Mouse (Mus musculus) olfactory bulb, adult 2 months (tissue): ENCODE results near the gene Vcan. TPM values are rescaled to one million over a fixed set of nuclear protein-coding genes. Genes with fewer than 3 reads are reported as not detected.

Source experiments
- H3K27ac ChIP-seq: fragments of 200-500 bp; 2 replicates; pipeline ENCODE4 v1.5.1; 2012; ENCODE audit warnings: low read depth, low read length; ENCODE audit not compliant: insufficient read depth
- H3K4me1 ChIP-seq: fragments of 200-500 bp; 2 replicates; pipeline ENCODE4 v1.6.1; 2012; ENCODE audit warnings: low read length; ENCODE audit not compliant: control insufficient read depth, insufficient read depth
- H3K4me3 ChIP-seq: fragments of 200-500 bp; 2 replicates; pipeline ENCODE4 v1.5.1; 2012; ENCODE audit warnings: mild to moderate bottlenecking, low read depth, low read length, moderate library complexity; ENCODE audit not compliant: insufficient read depth
- CTCF ChIP-seq: fragments of 200-500 bp; IDR thresholded peaks from 2 replicates; pipeline ENCODE4 v1.5.1; 2012; ENCODE audit warnings: low read depth, mild to moderate bottlenecking, low read length, moderate library complexity; ENCODE audit not compliant: insufficient read depth
- POLR2A ChIP-seq: fragments of 200-500 bp; IDR thresholded peaks from 2 replicates; pipeline ENCODE4 v1.6.1; 2012; ENCODE audit warnings: mild to moderate bottlenecking, low read depth, low read length, moderate library complexity; ENCODE audit not compliant: insufficient read depth
- WGBS: fragments of 180-500 bp; shearing (Covaris S2); methylation state at CpG from one replicate; pipeline ENCODE4 v1.1.7; 2018; 5-methylcytosine and 5-hydroxymethylcytosine counted together
- polyA plus RNA-seq: library from polyadenylated mRNA; stranded (reverse); fragments of >200 nt; gene quantifications from 2 replicates; pipeline ENCODE4 v1.2.4, GENCODE M21; 2012; ENCODE audit warnings: low replicate concordance; ENCODE audit not compliant: missing spikeins, insufficient read depth, insufficient read length

Gene Vcan
- polyA plus RNA-seq: not detected in 2 replicates

DNA sequence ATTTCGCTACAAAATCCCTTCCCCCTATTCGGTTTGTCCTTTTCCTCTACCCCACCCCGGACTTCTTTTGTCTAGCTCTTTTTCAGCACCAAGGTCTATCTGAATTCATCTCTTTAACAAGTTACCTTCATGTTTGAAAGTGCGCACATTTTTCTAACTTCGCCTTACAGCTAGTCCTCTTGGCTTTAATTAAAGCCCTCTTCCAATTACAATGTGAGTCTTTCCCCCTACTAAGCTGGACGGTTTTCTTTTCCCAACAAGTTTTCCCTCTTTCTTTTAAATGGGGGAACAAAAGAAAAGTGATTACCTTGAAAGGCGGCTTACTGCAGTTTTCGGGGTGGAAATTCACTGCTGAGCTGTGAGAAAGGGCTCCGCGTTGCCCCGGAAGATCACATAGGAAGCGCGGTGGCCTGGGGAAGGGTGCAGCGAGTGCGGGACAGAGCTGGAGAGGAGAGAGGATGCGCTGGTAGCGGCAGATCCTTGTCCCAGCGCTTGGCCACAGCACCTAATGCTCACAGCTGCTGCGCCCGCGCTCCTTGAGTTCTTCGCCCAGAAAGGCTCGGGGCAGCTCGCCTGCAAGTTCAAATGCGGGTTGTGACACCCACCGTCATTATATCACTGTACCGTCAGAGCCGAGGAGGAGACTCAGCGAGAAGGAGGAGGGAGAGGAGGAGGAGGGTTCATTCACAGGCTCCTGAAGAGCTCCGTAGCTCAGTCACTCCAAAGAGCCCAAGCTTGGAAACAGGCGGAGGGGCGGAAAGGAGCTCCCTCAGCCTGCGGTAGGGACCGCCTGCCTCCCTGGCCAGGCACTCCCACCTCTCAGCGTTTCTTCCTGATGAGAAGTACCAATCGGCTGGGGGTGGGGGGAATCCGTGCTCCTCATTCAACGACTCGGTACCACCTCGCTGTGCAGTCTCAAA is at the start of gene Vcan:
Gene Vcan, minus strand, starts transcription at position 744 of the 920 bp plus-strand sequence.
- 1% methylated on average over 40 of the region's 40 CpGs for WGBS
- Histone ChIP-seq H3K27ac (no peak within 1 kb of the TSS), H3K4me1 (peaks cover 19% of the 10 kb centered on the region), H3K4me3 (peak within 1 kb of the TSS; percentile 64)
- no peak; the same call in 1 of the 2 replicates for TF ChIP-seq CTCF
- no peak for TF ChIP-seq POLR2A

DNA sequence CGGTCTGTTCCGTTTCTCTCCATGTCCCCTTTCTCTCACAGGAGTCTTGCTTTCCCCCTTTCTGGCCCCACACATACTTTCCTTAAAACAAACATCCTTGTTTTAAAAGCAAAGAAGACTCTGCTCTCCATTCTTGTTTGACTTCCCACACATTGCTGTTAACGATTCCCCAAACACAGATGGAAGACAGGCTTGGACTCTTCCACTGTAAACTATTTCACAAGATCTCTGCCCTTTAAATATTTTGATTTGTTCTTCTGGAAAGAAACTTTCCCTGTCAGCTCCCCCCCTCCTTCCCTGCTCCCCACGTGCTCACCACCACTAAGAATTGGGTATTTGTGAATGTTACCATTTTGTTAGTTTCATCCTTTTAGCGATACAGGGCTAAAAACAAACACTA is 49.2 kb upstream of the Vcan start:
- Histone ChIP-seq H3K27ac (no peak overlapping the region), H3K4me3 (no peak overlapping the region), H3K4me1 (no peaks in the 10 kb centered on the region)
- no peak for TF ChIP-seq POLR2A
- no peak for TF ChIP-seq CTCF
- 46% methylated on average over 5 of the region's 5 CpGs for WGBS

DNA sequence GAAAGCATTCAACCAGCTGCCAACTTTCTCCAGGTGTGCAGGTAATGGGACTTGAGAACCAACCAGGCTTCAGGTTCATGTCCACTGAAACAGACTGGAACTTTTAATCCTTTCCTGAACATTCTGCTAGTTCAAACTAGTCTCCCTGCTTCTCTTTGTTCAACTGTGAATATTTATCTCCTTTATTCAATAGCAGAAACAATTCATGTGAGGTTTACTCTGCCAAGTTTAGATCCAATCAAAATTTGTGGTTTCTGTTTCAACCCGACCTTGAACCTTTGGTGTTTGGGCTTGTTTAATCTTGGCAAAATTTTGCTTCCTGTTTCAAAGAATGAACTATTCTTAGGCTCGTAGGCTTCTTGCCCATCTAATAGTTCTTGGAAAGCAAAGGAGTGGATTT is 40.6 kb upstream of the Vcan start:
- 44% methylated on average over 2 of the region's 2 CpGs for WGBS
- TF ChIP-seq POLR2A: no peak
- no peak for TF ChIP-seq CTCF
- no peak overlapping the region for H3K4me3 ChIP-seq
- H3K4me1 ChIP-seq: no peaks in the 10 kb centered on the region
- no peak overlapping the region for H3K27ac ChIP-seq

DNA sequence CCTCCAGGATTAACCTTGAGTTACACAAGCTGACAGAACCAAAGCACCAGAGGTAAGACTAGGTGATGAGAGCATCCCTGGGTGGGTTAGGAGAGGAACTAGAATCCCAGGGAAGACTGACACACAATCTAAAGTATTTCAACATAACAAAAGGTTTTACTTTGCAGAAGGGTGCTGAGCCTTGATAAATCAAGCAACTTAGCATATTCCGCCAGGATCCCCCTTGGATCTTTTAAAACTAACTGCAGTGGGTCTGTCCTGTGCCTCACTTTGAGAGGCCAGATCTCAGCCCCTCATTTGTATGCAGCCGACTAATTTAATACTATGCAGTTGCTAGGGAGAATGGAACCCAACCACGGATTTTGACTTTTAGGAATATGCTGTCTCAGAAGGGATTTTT is 38.0 kb upstream of the Vcan start:
- TF ChIP-seq CTCF (no peak), POLR2A (no peak)
- WGBS: 64% methylated on average over 3 of the region's 3 CpGs
- Histone ChIP-seq H3K27ac (no peak overlapping the region), H3K4me3 (no peak overlapping the region), H3K4me1 (no peaks in the 10 kb centered on the region)

DNA sequence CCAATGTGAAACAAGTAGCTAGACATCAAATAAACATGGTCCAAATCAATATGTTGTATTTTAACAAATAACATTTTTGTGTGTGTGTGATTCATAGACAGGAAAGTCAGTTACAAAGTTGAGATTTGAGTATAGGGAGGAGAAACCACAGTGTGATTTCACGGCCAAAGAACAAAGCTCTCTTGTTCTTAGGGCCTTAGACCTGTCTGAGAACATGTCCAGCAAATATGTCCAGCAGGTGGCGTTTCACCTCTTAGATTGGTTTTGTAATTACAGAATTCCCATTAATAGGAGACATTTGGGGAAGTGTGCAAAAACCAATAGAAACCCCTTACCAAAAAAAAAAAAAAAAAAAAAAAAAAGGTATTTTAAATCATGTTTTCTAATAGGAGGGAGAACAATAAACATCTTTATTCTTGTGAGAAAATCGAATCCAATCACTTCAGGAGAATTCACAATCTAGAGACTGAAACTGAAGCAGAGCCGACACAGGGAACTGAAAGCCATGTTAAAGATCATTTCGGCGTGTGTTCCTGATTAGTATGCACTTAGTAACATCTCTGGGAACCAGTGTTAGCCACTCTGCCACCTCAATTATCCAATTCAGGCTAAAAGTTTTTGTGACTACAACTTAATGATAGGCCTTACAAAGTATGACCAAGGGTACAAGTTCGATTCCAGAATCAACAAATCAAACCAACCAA is 37.1 kb upstream of the Vcan start:
- Histone ChIP-seq H3K4me3 (no peak overlapping the region), H3K4me1 (no peaks in the 10 kb centered on the region), H3K27ac (no peak overlapping the region)
- TF ChIP-seq CTCF: no peak
- no peak for TF ChIP-seq POLR2A
- 56% methylated on average over 7 of the region's 7 CpGs for WGBS

DNA sequence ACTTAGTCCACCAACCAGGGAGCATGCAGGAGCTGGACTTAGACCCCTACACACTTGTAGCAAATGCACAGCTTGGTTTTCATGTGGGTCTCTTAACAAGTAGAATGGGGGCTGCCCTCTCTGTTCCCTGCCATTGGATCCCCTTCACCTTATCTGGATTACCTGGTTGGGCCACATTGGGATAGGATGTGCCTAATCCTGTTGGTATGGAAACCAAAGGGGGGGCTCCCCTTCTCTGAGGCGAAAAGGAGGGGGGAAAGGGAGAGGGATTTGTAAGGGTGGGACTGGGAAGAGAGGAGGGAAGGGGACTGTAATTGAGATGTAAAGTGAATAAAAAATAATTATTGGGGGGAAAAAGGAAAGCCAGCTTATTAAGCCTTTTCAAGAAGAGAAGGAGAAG is 35.5 kb upstream of the Vcan start:
- Histone ChIP-seq H3K27ac (no peak overlapping the region), H3K4me3 (no peak overlapping the region), H3K4me1 (no peaks in the 10 kb centered on the region)
- WGBS: 63% methylated on average over 1 of the region's 1 CpGs
- TF ChIP-seq CTCF (no peak), POLR2A (no peak)

DNA sequence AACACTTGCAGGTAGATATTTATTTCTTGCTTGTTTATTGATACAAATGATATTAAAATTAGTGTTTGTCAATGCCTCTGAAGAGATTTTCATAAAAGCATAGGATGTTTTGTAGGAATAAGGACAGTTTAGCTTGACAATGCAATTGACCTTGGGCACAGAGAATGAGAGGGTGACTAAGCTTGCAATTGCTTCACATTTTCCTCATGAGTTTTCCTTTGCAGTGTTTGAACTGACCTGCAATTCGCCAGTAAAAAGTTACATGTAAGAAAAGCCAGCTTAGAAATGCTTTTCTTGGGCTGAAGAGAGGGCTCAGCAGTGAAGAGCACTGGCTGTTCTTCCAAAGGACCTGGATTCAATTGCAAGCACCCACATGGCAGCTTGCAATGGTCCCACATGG is 34.8 kb upstream of the Vcan start:
- WGBS: 82% methylated on average over 1 of the region's 1 CpGs
- Histone ChIP-seq H3K4me1 (no peaks in the 10 kb centered on the region), H3K4me3 (no peak overlapping the region), H3K27ac (no peak overlapping the region)
- TF ChIP-seq POLR2A: no peak
- TF ChIP-seq CTCF: no peak

DNA sequence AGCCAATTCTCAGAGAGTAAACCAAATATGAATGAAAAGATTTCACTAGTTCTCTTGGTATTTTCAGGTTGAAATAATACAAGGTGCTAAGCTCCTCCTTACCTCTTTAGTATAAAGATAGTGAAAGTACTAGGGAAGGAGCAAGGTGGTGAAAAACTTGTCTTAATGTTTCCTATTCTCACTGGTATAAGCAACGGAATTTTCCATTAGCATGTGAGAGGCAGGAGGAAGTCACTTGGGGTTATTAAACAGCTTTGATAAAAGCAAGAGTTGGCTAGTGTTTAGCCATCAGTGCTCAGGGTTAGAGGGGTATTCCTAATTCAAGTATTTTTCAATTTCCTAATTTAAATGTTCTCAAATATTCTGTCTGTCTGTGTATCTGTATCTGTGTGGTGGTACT is 24.2 kb upstream of the Vcan start:
- H3K4me1 ChIP-seq: no peaks in the 10 kb centered on the region
- TF ChIP-seq CTCF: no peak
- TF ChIP-seq POLR2A: no peak
- WGBS: 69% methylated on average over 1 of the region's 1 CpGs
- no peak overlapping the region for H3K27ac ChIP-seq
- H3K4me3 ChIP-seq: no peak overlapping the region

DNA sequence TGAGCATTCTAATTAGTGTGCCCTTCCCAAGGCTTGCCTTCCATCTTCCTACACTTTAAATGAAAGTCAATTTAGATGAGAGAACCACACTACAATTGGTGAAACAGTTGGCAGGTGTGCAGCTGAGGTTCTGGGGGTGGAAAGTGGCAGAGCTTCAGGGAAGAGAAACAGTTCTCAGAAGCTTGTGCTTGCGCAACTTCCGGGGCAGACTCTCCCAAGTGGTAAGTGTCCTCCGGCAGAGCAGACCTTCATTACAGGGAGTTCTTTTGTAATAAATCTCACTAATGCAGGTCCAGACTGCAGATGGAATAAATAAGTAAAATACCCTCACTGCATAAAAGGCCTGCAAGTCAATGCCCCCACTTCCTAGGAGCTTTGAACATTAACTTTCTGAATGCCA is 23.7 kb upstream of the Vcan start:
- Histone ChIP-seq H3K27ac (no peak overlapping the region), H3K4me3 (no peak overlapping the region), H3K4me1 (no peaks in the 10 kb centered on the region)
- 92% methylated on average over 3 of the region's 3 CpGs for WGBS
- no peak for TF ChIP-seq POLR2A
- no peak for TF ChIP-seq CTCF
